Mouse (Mus musculus): Measurements from ENCODE around the gene Cblb.

Cblb gene

DNA sequence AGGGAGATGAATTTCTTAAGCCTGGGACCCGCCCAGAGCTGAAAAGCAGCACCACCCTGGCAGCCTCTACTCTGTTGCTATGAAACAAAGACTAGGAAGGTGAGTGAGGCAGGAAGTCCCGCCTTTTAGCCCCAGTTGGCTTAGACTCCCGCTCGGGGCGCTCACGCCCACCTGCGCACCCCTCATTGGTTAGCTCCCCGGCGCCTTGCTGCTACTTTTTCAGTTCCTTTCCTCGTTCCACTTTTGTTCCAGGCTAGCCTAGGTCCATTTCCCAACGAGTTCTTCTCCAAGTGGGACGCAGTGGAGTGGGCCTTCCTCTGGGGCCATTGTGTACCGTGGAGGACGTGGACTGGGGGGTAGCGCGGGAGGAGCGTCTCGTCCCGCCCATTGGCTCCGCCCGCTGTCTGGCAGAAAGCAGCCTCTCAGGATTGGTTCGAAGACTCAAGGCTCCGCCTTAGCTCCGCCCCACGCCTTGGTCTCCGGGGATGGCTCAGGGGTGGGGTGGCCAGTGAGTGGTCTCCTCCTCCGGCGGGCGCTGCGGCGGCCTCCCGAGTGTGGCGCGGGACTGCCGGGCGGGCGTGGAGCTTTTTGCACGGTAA, at the start of gene Cblb:
TSS of gene Cblb (plus strand) at position 135 of the 599 bp plus-strand sequence.
- DNase-seq (ENCODE audit: low read depth, low spot score): peak; percentile 86

DNA sequence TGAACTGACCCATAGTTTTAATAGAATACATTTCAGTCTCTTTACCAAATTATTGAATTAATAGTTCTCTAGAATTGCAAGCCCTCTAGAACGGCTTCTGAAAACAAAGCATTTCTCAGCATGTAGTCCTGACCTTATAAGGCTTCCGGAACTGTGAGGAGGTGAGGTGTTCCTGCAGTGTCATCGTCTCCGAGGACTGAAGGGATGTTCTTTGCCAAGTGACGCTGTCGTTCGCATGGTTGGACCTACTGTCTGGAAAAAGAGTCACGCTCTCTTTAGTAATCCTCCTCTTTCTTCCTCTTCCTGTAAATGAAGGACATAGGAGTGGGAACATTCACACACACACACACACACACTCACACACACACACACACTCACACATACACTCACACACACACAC, 45.6 kb upstream of the Cblb start:
- no peak for DNase-seq (ENCODE audit: low read depth, low spot score)

DNA sequence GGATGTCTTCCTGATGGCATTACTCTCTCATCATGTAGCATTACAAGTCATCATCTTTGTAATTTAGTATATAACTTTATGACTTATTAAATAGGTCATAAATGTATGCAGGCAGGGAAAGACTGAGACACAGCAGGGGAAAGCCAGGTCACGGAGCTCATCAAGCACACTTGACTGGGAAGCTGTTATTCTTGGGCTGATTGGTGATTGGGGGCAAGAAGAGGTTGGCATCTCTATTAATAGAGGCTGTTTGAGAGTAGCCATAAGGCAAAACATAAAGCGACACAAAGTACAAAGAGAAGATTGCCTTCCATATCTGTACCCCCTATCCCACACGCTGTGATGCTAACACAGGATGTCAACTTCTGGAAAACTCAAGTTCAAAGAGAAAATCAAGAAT, 44.8 kb upstream of the Cblb start:
- DNase-seq (ENCODE audit: low read depth, low spot score): no peak

DNA sequence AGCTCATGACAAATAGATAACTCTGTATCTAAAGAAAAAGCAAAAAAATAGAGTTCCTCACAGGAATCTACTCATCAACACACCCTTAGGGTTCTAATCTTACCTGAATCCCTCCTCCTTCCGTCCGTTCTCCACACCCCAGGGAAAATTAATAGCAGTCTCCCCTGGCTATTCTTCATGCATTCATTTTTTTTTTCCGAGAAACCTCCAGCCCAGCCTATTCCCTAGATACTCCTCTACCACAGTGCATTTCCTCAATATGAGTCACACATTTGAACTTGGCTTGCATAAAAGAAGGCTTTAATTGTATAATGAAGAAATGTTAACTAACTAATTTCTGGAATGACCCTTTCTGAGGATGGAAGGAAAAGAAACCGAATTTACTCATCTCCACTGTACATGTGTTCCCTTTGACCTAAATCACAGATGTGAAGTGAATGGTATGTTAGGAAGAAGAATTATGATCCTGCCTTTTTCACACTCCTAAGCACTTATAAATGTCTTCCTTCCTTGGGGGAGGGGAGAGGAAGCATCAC, 43.9 kb upstream of the Cblb start:
- DNase-seq (ENCODE audit: low read depth, low spot score): no peak

DNA sequence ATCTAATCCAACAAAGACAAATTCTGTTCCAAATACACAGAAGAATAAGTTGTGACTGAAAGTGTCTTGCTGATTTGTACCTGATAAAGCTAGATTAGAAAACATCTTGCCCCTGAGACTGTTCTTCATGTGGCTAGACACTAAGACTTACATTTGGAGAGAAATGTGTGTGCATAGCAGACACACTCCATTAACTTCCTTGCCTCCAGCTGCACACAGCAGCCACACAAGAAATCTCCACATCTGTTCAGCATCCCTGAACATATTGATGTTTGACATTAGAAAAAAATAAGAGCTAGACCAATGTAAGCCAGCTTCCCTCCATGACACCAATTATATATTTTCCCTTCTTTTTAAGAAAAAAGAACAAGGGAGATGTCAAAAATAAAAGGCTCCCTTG, 43.0 kb upstream of the Cblb start:
- DNase-seq (ENCODE audit: low read depth, low spot score): no peak

DNA sequence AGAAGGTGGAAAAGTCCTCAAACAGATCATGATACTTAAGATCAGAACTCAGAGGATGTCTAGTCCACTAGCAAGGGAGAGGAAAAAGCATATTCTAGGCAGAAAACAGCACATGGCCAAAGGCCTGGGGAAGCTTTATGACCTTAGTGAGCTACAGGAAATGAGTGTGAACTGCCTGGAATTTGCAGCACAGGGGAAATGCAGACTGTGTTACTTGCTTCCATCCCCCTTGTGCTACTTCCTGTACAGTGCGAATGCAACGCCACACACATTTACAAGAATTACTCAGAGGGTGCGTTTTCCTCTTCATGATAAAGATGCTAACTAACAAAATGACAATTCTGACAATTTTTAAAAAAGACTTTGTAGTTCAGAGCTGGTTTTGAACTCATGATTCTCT, 41.8 kb upstream of the Cblb start:
- no peak for DNase-seq (ENCODE audit: low read depth, low spot score)

DNA sequence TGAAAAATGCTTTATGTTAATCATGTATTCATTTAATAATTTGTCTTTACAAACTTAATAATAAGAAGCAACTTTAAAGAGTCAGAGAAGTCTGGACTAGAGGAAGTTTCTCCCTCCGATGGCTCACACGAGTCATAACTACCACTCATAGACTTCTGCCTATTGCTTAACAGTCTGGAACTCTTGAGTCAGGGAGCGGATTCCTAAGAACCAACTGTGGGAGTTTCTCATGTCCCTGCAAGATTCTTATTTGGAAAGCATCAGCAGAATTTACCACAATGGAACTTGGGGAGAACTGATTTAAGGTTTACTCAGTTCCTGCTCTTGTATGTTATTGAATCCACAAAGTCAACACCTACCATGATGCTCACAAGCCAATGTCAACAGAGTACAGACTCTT, 31.0 kb upstream of the Cblb start:
- no peak for DNase-seq (ENCODE audit: low read depth, low spot score)

DNA sequence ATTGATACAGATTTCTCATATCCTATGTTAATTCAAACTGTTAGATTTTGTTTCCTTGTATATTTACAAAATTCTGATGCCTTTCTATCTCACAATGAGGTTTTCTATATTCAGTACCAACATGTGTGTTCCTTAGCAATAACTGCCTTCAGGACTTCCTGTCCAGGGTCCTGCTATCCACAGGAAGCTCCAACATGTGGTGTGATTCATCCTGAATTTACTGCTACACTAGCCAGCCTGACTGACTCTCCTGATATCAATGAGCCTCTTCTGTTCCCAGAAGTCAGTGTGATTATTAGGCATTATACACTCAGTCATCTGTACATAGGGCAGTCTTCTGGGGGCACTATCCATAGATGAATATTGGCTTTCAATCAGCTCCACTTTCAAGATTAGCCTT, 30.2 kb upstream of the Cblb start:
- no peak for DNase-seq (ENCODE audit: low read depth, low spot score)

DNA sequence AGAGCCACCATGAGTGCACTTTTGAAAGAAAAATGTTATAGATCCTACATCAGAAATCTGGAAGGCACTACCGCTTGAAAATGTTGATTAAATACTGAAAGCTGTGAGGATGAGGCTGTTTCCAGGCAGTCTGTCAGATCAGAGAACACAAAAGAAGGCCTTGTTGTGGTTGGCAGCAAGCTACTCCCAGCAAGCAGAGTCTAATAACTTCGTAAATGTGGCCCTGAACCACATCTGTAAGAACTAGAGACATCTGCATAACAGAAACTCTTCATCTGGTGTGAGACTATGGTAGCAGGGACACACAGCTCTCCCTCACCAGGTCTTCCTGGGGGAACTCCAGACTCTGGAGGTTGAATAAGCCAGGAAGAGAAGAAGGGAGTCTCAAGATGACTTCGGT, 24.0 kb upstream of the Cblb start:
- DNase-seq (ENCODE audit: low read depth, low spot score): no peak

DNA sequence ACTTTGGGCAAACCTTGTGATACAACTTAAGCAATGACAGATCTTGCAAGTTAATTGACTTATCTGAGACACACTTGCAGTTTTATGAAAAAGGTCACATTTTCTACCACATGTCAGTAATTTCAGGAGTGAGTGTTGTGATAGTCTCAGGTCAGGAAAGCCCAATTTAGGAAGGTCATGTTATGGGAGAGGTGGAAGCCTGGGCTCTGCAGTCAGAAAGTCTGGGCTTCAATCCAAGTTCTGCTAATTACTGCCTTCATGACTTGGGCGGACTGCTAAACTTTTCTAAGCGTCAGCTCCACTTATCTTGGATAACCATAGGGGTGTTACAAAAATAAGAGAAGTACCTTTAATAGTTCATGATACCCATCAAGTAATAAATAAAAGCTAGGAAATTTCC, 22.6 kb upstream of the Cblb start:
- no peak for DNase-seq (ENCODE audit: low read depth, low spot score)

DNA sequence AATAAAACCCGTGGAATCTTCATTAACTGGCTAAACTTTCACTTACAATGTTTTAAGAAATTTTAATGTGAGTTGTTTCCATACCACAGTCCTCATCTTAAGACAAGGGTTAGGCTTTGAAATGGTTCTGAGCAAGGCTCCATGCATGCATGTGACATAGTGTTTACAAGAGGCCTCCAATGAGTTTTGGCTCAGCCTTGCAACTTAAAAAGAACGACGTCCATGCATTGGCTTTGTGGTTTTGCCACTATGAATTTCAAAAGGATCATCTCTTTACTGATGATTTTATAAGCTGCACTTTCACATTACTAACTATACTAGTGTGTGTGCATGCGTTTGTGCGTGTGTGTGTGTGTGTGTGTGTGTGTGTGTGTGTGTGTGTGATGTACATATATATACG, 21.6 kb upstream of the Cblb start:
- DNase-seq (ENCODE audit: low read depth, low spot score): no peak

DNA sequence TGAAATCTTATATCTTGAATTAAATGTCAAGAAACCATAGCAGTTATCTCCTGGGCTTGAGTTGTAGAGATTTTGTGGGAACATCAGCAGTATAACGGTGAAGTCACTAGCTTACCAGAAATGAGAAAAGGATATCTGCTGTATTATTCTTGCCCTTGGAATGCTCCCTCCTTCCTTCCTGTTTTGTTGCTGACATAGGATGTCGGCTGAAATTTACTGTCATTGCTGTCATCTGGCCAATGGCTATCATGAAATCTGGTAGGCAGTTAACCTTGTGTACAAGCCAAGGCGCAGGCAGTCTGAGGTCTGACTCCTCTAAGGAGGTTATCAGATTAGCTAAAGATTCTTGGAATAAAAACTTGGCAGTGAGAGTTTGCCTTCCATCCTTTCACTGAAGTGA, 18.0 kb upstream of the Cblb start:
- no peak for DNase-seq (ENCODE audit: low read depth, low spot score)

DNA sequence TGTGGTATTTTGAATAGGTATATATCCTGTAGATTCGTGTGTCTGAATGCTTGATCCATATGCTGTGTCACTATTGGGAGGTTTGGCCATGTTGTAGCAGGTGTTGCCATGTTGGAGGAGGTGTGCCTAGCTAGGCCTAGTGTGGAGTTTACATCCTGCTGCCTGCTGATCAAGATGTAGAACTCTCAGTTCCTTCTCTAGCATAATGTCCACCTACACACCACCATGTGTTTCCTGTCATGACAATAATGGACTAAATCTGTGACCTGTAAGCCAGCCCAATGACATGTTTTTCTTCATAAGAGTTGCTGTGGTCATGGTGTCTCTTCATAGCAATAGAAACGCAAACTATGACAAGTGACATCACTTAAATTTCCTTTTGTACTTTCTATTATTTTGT, 17.2 kb upstream of the Cblb start:
- no peak for DNase-seq (ENCODE audit: low read depth, low spot score)

DNA sequence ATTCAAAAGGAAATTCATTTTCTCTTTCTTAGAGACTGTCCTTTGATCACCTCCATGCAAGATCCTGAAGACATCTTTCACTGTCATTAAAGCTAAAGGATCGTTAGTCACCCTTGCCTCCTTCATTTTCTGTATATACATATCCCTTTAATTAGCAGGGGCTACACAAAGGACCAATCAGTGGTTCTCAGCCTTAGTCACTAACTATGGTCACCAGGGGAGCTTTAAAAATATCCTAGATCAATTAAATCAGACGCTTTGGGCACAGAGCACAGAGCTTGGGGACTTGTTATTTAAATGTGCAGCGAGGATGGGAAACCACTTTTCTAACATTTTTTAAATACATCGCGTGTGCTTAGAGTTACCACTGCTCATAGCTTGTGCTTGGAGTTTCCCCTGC, 7.6 kb upstream of the Cblb start:
- no peak for DNase-seq (ENCODE audit: low read depth, low spot score)

DNA sequence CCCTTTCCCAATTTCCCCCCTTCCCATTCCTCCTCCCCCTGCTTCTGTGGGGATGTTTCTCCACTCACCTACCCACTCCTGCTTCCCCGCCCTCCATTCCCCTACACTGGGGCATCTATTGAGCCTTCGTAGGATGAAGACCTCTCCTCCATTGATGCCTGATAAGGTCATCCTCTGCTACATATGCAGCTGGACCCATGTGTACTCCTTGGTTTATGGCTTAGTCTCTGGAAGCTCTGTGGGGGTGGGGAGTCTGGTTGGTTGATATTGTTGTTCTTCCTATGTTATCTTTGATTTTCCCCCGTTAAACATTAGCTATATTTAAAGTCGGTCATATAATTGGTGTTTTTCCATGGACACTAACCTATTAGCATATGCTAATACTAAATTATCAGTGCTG, 3.7 kb upstream of the Cblb start:
- DNase-seq (ENCODE audit: low read depth, low spot score): no peak

DNA sequence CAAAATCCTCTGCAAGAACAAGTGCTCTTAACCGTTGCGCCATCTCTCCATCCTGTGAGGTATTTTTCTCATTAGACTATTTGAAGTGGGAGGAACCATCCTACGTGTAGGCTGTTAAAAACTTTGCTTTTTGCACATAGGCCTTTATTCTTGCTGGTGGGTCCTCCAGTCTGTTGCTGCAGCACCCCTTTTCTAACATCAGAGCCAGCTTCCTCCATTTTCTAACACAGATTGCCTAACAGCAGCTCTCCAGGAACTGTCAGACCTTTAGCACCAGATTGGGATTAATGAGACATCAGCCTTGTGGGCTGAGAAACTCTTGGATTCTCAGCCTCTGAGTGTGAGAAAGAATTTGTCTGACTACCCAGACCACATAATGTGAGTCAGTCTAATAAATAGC, 2.0 kb upstream of the Cblb start:
- DNase-seq (ENCODE audit: low read depth, low spot score): no peak

DNA sequence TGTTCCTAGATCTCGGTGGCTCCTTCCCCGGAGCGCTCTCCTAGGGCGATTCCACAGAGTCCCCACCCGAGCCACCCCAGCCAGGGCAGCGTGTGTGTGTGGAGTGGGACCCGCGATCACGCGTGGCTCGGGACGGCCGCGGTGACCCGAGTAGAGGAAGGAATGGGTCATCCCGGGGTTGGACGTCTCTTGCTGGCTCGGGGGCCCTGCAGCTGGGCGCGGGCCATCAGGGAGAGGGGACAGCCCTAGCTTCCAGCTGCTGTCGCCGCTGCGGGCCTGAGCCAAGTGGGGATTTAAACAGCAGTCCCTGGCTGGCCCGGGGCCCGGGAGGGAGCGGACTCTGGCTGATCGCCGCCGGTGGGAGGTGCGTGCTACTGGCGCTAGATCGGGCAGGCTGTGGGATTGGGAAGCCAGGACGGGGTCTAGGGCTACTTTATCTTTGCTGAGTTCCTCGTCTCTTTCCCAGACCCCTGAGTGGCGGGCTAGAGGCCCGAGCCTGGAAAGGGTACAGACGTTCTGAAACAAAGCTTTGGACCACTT, 757 bp downstream of the Cblb start:
- DNase-seq (ENCODE audit: low read depth, low spot score): peak; percentile 29

DNA sequence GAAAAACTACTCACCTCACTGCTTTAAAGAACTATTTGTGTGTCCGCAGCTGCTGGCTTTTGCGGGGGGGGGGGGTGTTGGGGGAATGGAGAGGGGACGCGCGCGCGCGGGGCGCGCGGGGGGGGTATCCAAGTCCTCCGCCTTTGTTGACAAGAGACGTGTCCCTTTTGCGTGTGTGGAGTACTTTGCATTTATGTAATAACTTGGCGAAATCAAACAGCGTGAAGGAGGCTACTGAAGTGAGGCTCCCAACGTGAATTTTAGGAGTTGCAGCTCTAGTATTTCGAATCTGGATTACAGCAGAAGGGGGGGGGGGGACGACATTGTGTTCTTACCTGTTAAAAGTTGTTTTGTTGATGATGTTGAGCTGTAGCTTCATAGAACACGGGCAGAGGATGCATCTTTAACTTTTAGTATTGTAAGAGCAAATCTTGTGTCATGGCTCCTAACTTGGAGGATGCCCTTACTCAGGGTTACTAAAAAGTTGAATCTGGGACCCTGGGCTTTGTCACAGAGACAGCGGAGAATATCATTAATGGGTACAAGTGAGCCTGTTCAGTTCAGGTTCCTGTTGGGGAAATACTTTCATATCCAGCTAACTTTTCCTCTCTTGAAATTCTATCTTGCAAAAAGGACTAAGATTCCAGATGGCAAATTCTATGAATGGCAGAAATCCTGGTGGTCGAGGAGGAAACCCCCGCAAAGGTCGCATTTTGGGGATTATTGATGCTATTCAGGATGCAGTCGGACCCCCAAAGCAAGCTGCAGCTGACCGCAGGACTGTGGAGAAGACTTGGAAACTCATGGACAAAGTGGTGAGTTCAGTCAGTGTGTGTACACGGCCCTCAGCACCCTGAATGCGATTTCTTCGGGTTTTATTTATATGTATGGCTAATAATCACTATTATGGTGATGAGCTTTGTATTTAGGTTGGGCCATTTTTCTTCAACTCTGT, 1.6 kb downstream of the Cblb start:
- no peak for DNase-seq (ENCODE audit: low read depth, low spot score)

DNA sequence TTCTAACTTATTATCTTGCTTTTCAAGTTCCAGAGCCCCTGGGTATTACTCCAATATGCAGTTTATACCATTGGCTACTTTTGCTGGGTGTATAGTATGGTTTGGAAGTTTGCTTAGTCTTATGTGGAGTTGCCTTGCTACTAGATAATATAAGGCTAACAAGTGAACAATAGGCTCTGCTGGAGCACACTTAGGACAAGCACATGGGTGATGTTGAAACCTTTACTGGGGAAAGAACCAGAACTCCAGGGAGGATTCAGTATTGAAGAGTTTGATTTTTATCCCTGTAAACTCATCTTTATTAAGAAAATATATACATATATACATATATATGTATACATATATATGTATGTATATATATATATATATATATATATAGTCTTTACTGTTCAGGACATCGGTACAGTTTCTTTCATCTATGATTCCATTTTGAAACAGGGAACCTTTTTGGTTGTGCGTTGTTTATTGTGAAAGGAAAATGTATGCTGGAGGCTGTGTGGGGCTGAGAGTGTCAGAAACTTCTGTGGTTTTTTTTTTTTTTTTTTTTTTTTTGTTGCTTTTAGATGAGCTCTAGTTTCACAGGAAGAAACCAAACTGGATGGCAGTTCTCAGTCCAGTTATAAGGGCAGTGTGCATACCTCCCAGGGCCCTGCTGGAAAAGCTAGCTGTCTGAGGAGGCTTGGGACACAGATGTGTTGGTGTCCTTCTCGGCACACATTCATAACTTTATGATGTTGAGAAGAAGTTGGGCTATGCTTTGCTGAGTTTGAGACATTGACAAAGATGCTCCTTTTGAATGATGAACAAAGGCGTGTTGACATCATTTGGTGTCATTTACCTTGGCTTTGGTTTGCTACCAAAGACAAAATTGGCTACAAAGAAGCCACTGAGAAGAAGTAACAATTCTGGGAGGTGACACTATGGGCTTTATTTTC, 2.6 kb downstream of the Cblb start:
- no peak for DNase-seq (ENCODE audit: low read depth, low spot score)

DNA sequence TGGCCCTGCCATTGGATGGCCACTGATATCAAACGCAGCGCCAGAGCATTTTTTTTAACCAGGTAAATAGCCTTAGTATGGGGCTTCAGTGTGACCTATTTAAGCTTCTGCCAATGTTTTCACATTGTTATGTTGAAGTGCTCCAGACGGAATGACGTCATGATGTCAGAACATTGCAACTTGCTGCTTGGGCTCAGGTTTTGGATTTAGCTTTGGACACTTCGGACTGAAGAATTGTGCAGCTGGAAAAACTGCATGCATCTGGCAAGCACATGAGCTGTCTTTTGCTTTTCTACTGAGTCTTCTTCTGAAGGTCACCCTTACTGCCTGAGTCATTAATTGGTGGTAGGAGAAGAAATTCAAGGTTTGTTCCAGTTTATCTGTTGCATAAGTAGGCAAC, 3.3 kb downstream of the Cblb start:
- DNase-seq (ENCODE audit: low read depth, low spot score): no peak

DNA sequence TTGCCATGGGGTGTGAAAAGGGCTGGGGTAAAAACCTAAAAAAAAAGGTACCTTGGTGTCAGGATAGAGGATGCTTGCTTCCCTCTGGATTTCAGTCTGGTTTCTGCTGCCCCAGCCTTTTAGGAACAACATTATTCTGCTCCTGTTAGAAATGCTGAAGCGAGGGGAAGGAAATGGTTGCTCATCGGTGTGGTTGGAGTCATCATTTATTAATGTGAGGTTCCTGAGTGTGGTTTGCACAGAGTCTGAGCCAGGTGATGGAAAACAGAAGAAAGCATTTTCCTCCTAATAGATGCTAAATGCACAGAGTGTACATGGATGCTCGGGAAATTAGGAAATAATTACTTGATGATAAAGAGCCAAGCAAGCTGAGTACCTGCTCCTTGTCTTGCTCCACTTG, 5.3 kb downstream of the Cblb start:
- DNase-seq (ENCODE audit: low read depth, low spot score): no peak

DNA sequence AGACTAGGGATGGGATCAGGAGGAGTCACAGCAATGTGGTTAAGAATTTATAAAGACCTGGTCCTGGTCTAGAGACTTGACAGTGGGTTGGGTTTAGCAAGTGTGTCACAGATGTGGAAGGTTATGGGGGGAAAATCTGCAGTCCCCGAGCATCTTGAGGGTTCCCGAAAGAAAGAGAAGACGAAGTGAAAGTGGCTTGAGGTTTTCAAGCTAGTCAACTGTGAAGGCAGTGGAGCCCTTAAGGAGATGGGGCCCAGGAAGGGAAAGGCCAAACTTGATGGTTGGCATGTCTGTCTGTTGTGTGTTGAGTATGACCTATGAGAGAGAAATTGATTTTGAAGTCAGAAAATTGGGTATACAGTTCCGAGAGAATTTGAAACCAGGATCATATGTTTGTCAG, 7.3 kb downstream of the Cblb start:
- no peak for DNase-seq (ENCODE audit: low read depth, low spot score)
